Mouse (Mus musculus) heart, postnatal 0 days (tissue): ENCODE results near the gene Susd1.

Source experiments
- CTCF ChIP-seq: IDR thresholded peaks from 2 replicates; pipeline ENCODE4 v1.5.1; 2016; ENCODE audit warnings: antibody characterized with exemption, control low read depth, low read depth
- EP300 ChIP-seq: IDR thresholded peaks from 2 replicates; pipeline ENCODE4 v1.6.1; 2016; ENCODE audit warnings: antibody characterized with exemption, low read depth

- TF ChIP-seq CTCF (no peak), EP300 (no peak)
These were observed 112.2 kb downstream of the Susd1 start for GRCm38 (mm10) chr4:59326031-59326760.
